Mouse (Mus musculus) heart, embryonic 16.5 days (tissue): ENCODE data around the gene Zdhhc18. TPM values are rescaled to one million over a fixed set of nuclear protein-coding genes. Genes with fewer than 3 reads are reported as not detected.

Source experiments
- ATAC-seq: fragments of 200-750 bp; cut with Nextera tagmentation; replicated peaks from 2 replicates; pipeline ENCODE4 v1.8.0; 2017; ENCODE audit warnings: moderate number of reproducible peaks; ENCODE audit not compliant: insufficient read depth, low FRiP score; ENCODE audit errors: extremely low read depth
- H3K27ac ChIP-seq: fragments of 300-500 bp; sonication (generic); 2 replicates; pipeline ENCODE4 v1.5.1; 2014; ENCODE audit warnings: mild to moderate bottlenecking, low read length, control low read depth, moderate library complexity
- H3K27me3 ChIP-seq: fragments of 300-500 bp; sonication (generic); 2 replicates; pipeline ENCODE4 v1.6.1; 2014; ENCODE audit warnings: low read length, mixed read lengths; ENCODE audit not compliant: control insufficient read depth, insufficient read depth
- H3K36me3 ChIP-seq: fragments of 300-500 bp; sonication (generic); 2 replicates; pipeline ENCODE4 v1.6.1; 2014; ENCODE audit not compliant: control insufficient read depth, insufficient read depth
- H3K4me1 ChIP-seq: fragments of 300-500 bp; sonication (generic); 2 replicates; pipeline ENCODE4 v1.6.1; 2014; ENCODE audit warnings: low read length, mixed read lengths; ENCODE audit not compliant: control insufficient read depth, insufficient read depth
- H3K4me2 ChIP-seq: fragments of 300-500 bp; sonication (generic); 2 replicates; pipeline ENCODE4 v1.6.1; 2014; ENCODE audit warnings: low read depth, mild to moderate bottlenecking, control low read depth, low read length
- H3K4me3 ChIP-seq: fragments of 300-500 bp; sonication (generic); 2 replicates; pipeline ENCODE4 v1.5.1; 2014; ENCODE audit warnings: mild to moderate bottlenecking, control low read depth, low read length
- H3K9ac ChIP-seq: fragments of 300-500 bp; sonication (generic); 2 replicates; pipeline ENCODE4 v1.6.1; 2014; ENCODE audit warnings: low read length, control low read depth
- H3K9me3 ChIP-seq: fragments of 300-500 bp; sonication (generic); replicated peaks from 2 replicates; pipeline ENCODE4 v1.6.1; 2016; ENCODE audit warnings: low read length; ENCODE audit not compliant: control insufficient read depth
- WGBS: fragments of 180-500 bp; shearing (Covaris S2); extraction: QIAGEN DNeasy Blood & Tissue Kit; methylation state at CpG from one replicate; pipeline ENCODE4 v1.1.7; 2014; 5-methylcytosine and 5-hydroxymethylcytosine counted together
- polyA plus RNA-seq: library from polyadenylated mRNA; unstranded; fragments of >200 nt; fragmentation: Nextera tagmentation; extraction: Ambion mirVana; gene quantifications from 2 replicates; pipeline ENCODE4 v1.2.1, GENCODE M21; 2015

Gene Zdhhc18
- polyA plus RNA-seq, 1 experiment from 2014 or later, result 2.2 TPM

GRCm38 (mm10) chr4:133628517-133628916, 21.4 kb downstream of the Zdhhc18 start:
- Histone ChIP-seq H3K4me1 (peaks cover 22% of the 10 kb centered on the region), H3K4me2 (no peak overlapping the region), H3K27ac (no peak overlapping the region), H3K9me3 (no peaks in the 10 kb centered on the region), H3K36me3 (peaks cover 3% of the 10 kb centered on the region; the same call in 1 of the 2 replicates), H3K27me3 (no peaks in the 10 kb centered on the region), H3K4me3 (no peak overlapping the region), H3K9ac (no peak overlapping the region)
- ATAC-seq, result no peak
- WGBS, result 81% methylated on average over 2 of the region's 2 CpGs

GRCm38 (mm10) chr4:133627039-133627438, 22.9 kb downstream of the Zdhhc18 start:
- Histone ChIP-seq H3K4me2 (no peak overlapping the region), H3K27me3 (no peaks in the 10 kb centered on the region), H3K9ac (no peak overlapping the region), H3K36me3 (peaks cover 3% of the 10 kb centered on the region; the same call in 1 of the 2 replicates), H3K4me1 (peaks cover 18% of the 10 kb centered on the region), H3K27ac (no peak overlapping the region), H3K9me3 (no peaks in the 10 kb centered on the region), H3K4me3 (no peak overlapping the region)
- no peak for ATAC-seq
- 89% methylated on average over 14 of the region's 14 CpGs for WGBS

- Histone ChIP-seq H3K36me3 (peaks cover 3% of the 10 kb centered on the region; the same call in 1 of the 2 replicates), H3K27ac (peak overlapping the region; percentile 83), H3K4me2 (no peak overlapping the region), H3K4me1 (peaks cover 17% of the 10 kb centered on the region), H3K9me3 (no peaks in the 10 kb centered on the region), H3K4me3 (no peak overlapping the region), H3K27me3 (no peaks in the 10 kb centered on the region), H3K9ac (no peak overlapping the region)
- WGBS, result 89% methylated on average over 9 of the region's 9 CpGs
- ATAC-seq, result no peak
These were observed 23.3 kb downstream of the Zdhhc18 start for GRCm38 (mm10) chr4:133626621-133627020.

- 60% methylated on average over 5 of the region's 5 CpGs for WGBS
- Histone ChIP-seq H3K4me2 (no peak overlapping the region), H3K4me1 (peaks cover 13% of the 10 kb centered on the region), H3K27ac (peak overlapping the region; percentile 83), H3K27me3 (no peaks in the 10 kb centered on the region), H3K36me3 (peaks cover 3% of the 10 kb centered on the region; the same call in 1 of the 2 replicates), H3K9me3 (no peaks in the 10 kb centered on the region), H3K9ac (peak overlapping the region; percentile 1; the same call in 1 of the 2 replicates), H3K4me3 (no peak overlapping the region)
- ATAC-seq, result 0 out of 2 replicates have a peak, but pooled peaks have one; percentile 21
These were observed 23.7 kb downstream of the Zdhhc18 start for GRCm38 (mm10) chr4:133626221-133626620.

GRCm38 (mm10) chr4:133625621-133626071, 24.3 kb downstream of the Zdhhc18 start:
- Histone ChIP-seq H3K9ac (peak overlapping the region; percentile 1; the same call in 1 of the 2 replicates), H3K9me3 (no peaks in the 10 kb centered on the region), H3K4me2 (no peak overlapping the region), H3K4me3 (no peak overlapping the region), H3K36me3 (peaks cover 3% of the 10 kb centered on the region; the same call in 1 of the 2 replicates), H3K27ac (peak overlapping the region; percentile 83), H3K4me1 (peaks cover 12% of the 10 kb centered on the region), H3K27me3 (no peaks in the 10 kb centered on the region)
- peak; percentile 81 for ATAC-seq
- WGBS, result 52% methylated on average over 11 of the region's 11 CpGs

- ATAC-seq, result no peak
- WGBS, result 81% methylated on average over 7 of the region's 7 CpGs
- peak overlapping the region; percentile 83 for H3K27ac ChIP-seq
These were observed 25.1 kb downstream of the Zdhhc18 start for GRCm38 (mm10) chr4:133624830-133625229.

GRCm38 (mm10) chr4:133622161-133622695, 27.7 kb downstream of the Zdhhc18 start:
- peaks cover 3% of the 10 kb centered on the region; the same call in 1 of the 2 replicates for H3K36me3 ChIP-seq
- no peak overlapping the region for H3K4me2 ChIP-seq
- H3K27ac ChIP-seq, result no peak overlapping the region
- H3K4me1 ChIP-seq, result peaks cover 18% of the 10 kb centered on the region
- H3K9me3 ChIP-seq, result no peaks in the 10 kb centered on the region
- WGBS, result 67% methylated on average over 11 of the region's 11 CpGs
- H3K4me3 ChIP-seq, result no peak overlapping the region
- no peak overlapping the region for H3K9ac ChIP-seq
- no peaks in the 10 kb centered on the region for H3K27me3 ChIP-seq
- ATAC-seq, result no peak

More at GRCm38 (mm10) chr4:133624830-133625229, 25.1 kb downstream of the Zdhhc18 start:
- no peak overlapping the region for H3K9ac ChIP-seq
- no peaks in the 10 kb centered on the region for H3K9me3 ChIP-seq
- no peaks in the 10 kb centered on the region for H3K27me3 ChIP-seq
- H3K4me1 ChIP-seq, result peaks cover 18% of the 10 kb centered on the region
- H3K36me3 ChIP-seq, result peaks cover 3% of the 10 kb centered on the region; the same call in 1 of the 2 replicates
- no peak overlapping the region for H3K4me3 ChIP-seq
- no peak overlapping the region for H3K4me2 ChIP-seq

GRCm38 (mm10) chr4:133620668-133621067, 29.3 kb downstream of the Zdhhc18 start:
- H3K4me2 ChIP-seq, result no peak overlapping the region
- 0 out of 2 replicates have a peak overlapping the region, but pooled peaks have one; percentile 7 for H3K27ac ChIP-seq
- H3K4me3 ChIP-seq, result no peak overlapping the region
- 76% methylated on average over 8 of the region's 8 CpGs for WGBS
- peaks cover 3% of the 10 kb centered on the region; the same call in 1 of the 2 replicates for H3K36me3 ChIP-seq
- no peaks in the 10 kb centered on the region for H3K9me3 ChIP-seq
- H3K9ac ChIP-seq, result no peak overlapping the region
- peaks cover 16% of the 10 kb centered on the region for H3K4me1 ChIP-seq
- ATAC-seq, result no peak
- H3K27me3 ChIP-seq, result no peaks in the 10 kb centered on the region

GRCm38 (mm10) chr4:133619473-133620136, 30.3 kb downstream of the Zdhhc18 start:
- Histone ChIP-seq H3K9ac (no peak overlapping the region), H3K4me1 (peaks cover 16% of the 10 kb centered on the region), H3K36me3 (peaks cover under 1% of the 10 kb centered on the region; the same call in 1 of the 2 replicates), H3K9me3 (no peaks in the 10 kb centered on the region), H3K27me3 (no peaks in the 10 kb centered on the region), H3K4me3 (no peak overlapping the region), H3K27ac (no peak overlapping the region), H3K4me2 (no peak overlapping the region)
- ATAC-seq, result no peak
- 38% methylated on average over 4 of the region's 4 CpGs for WGBS
